Mouse (Mus musculus): Measurements from ENCODE around the gene Pon1. TPM values are rescaled to one million over a fixed set of nuclear protein-coding genes. Genes with fewer than 3 reads are reported as not detected.

Gene Pon1
- total and polyA plus RNA-seq, 3 experiments: not detected

GRCm38 (mm10) chr6:5156541-5157425 is 37.0 kb downstream of the Pon1 start (continued):
- no peak for TF ChIP-seq UBTF (IDR thresholded peaks at IDR 0.05; ENCODE audit: borderline replicate concordance, insufficient read depth, low read depth, low read length)
- TF ChIP-seq NRF1 (IDR thresholded peaks at IDR 0.05; ENCODE audit: insufficient read depth, low read depth, low read length, poor library complexity, severe bottlenecking): no peak
- peak; percentile 92 to 93 for TF ChIP-seq EP300 (IDR thresholded peaks at IDR 0.05; ENCODE audit: low read depth in 1 of 2, low read length in 2 of 2)
- TF ChIP-seq CHD1 (IDR thresholded peaks at IDR 0.05; ENCODE audit: low read depth, low read length): no peak
- TF ChIP-seq CHD2 (IDR thresholded peaks at IDR 0.05; ENCODE audit: low read length): no peak
- TF ChIP-seq MEF2A (IDR thresholded peaks at IDR 0.05; ENCODE audit: extremely low read depth, insufficient replicate concordance, low read depth, low read length, poor library complexity, severe bottlenecking): peak; percentile 96; the same call in 1 of the 2 replicates
- peak; percentile 19; the same call in 1 of the 2 replicates for TF ChIP-seq NELFE (IDR thresholded peaks at IDR 0.05; ENCODE audit: low read depth, low read length)
- TF ChIP-seq TAL1 (IDR thresholded peaks at IDR 0.05; ENCODE audit: low read length): peak; percentile 83
- TF ChIP-seq KAT2A (conservative IDR thresholded peaks at IDR 0.05; ENCODE audit: low read depth, low read length): no peak
- no peak for TF ChIP-seq GABPA (IDR thresholded peaks at IDR 0.05; ENCODE audit: low read depth, low read length)
- no peak for TF ChIP-seq ZNF384 (IDR thresholded peaks at IDR 0.05; ENCODE audit: low read depth, low read length)
- TF ChIP-seq RCOR1 (IDR thresholded peaks at IDR 0.05; ENCODE audit: low read depth, low read length): peak; percentile 72; the same call in 1 of the 2 replicates
- TF ChIP-seq MAZ (IDR thresholded peaks at IDR 0.05; ENCODE audit: low read depth, low read length): no peak

- Histone ChIP-seq H3K36me3 (ENCODE audit: control insufficient read depth in 1 of 2, insufficient read depth in 2 of 2, low read length in 2 of 2) (peaks cover 0 to 21% of the 10 kb centered on the region in 2 experiments; a peak in 2 of 4 replicates), H3K4me1 (ENCODE audit: control insufficient read depth in 1 of 2, insufficient read depth in 2 of 2, low read length in 2 of 2) (peaks cover 7 to 19% of the 10 kb centered on the region in 2 experiments; a peak in 3 of 4 replicates), H3K4me3 (ENCODE audit: control insufficient read depth in 1 of 2, insufficient read depth in 1 of 2, low read depth in 2 of 2, low read length in 2 of 2) (no peak overlapping the region), H3K27ac (ENCODE audit: control insufficient read depth, low read depth, low read length) (peak overlapping the region; percentile 53), H3K9me3 (replicated peaks; ENCODE audit: insufficient read depth, low read length) (no peaks in the 10 kb centered on the region), H3K9ac (ENCODE audit: control insufficient read depth, low read depth, low read length, poor library complexity, severe bottlenecking) (no peak overlapping the region), H3K79me2 (ENCODE audit: control insufficient read depth, insufficient read depth, low read length, poor library complexity) (no peaks in the 10 kb centered on the region), H3K27me3 (ENCODE audit: control insufficient read depth in 1 of 2, insufficient read depth in 2 of 2, low read length in 2 of 2) (peaks cover 0 to 1% of the 10 kb centered on the region in 2 experiments; a peak in 2 of 4 replicates)
- peak; percentile 50 for DNase-seq (ENCODE audit: low read depth, low spot score)
- no peak for TF ChIP-seq ELF1 (IDR thresholded peaks at IDR 0.05; ENCODE audit: low read depth, low read length)
- no peak for TF ChIP-seq POLR2A (IDR thresholded peaks at IDR 0.05; ENCODE audit: control insufficient read depth in 1 of 2, insufficient read depth in 1 of 2, low read depth in 1 of 2, low read length in 2 of 2, poor library complexity in 1 of 2)
- TF ChIP-seq SIN3A (IDR thresholded peaks at IDR 0.05; ENCODE audit: low read length): no peak
- TF ChIP-seq MYB (IDR thresholded peaks at IDR 0.05; ENCODE audit: low read depth, low read length): no peak
- no peak for TF ChIP-seq CHD2 (IDR thresholded peaks at IDR 0.05; ENCODE audit: low read length)
- no peak for TF ChIP-seq CTCF (IDR thresholded peaks at IDR 0.05 in 2 of 3, conservative IDR thresholded peaks at IDR 0.05 in 1 of 3; ENCODE audit: control insufficient read depth in 1 of 3, insufficient read depth in 1 of 3, low read depth in 2 of 3, low read length in 3 of 3, poor library complexity in 1 of 3, severe bottlenecking in 1 of 3)
- peak; percentile 72 for TF ChIP-seq ETS1 (IDR thresholded peaks at IDR 0.05; ENCODE audit: low read depth, low read length)
- no peak for TF ChIP-seq SMC3 (IDR thresholded peaks at IDR 0.05; ENCODE audit: low read depth, low read length)
- TF ChIP-seq TAL1 (IDR thresholded peaks at IDR 0.05; ENCODE audit: low read length): peak; percentile 74
- no peak for TF ChIP-seq E2F4 (IDR thresholded peaks at IDR 0.05; ENCODE audit: borderline replicate concordance, low read depth, low read length)
- TF ChIP-seq USF1 (IDR thresholded peaks at IDR 0.05; ENCODE audit: low read depth, low read length): no peak
- TF ChIP-seq CHD1 (IDR thresholded peaks at IDR 0.05; ENCODE audit: low read depth, low read length): no peak
- peak; percentile 89 for TF ChIP-seq TCF12 (IDR thresholded peaks at IDR 0.05; ENCODE audit: low read depth, low read length)
- TF ChIP-seq TBP (IDR thresholded peaks at IDR 0.05; ENCODE audit: low read depth, low read length): no peak
- TF ChIP-seq EP300 (IDR thresholded peaks at IDR 0.05; ENCODE audit: low read depth in 1 of 2, low read length in 2 of 2): peak; percentile 57 to 75
- TF ChIP-seq ZNF384 (IDR thresholded peaks at IDR 0.05; ENCODE audit: low read depth, low read length): no peak
- TF ChIP-seq MAFK (IDR thresholded peaks at IDR 0.05; ENCODE audit: borderline replicate concordance, low read depth, low read length): no peak
- TF ChIP-seq NELFE (IDR thresholded peaks at IDR 0.05; ENCODE audit: low read depth, low read length): no peak
- TF ChIP-seq POLR2AphosphoS2 (IDR thresholded peaks at IDR 0.05; ENCODE audit: low read length): no peak
- no peak for TF ChIP-seq MXI1 (IDR thresholded peaks at IDR 0.05; ENCODE audit: low read depth, low read length)
- no peak for TF ChIP-seq MAX (IDR thresholded peaks at IDR 0.05; ENCODE audit: low read length)
- no peak for TF ChIP-seq RCOR1 (IDR thresholded peaks at IDR 0.05; ENCODE audit: low read depth, low read length)
- no peak for TF ChIP-seq ZMIZ1 (IDR thresholded peaks at IDR 0.05; ENCODE audit: low read depth, low read length)
- TF ChIP-seq BHLHE40 (IDR thresholded peaks at IDR 0.05; ENCODE audit: borderline replicate concordance, low read depth, low read length): no peak
- no peak for TF ChIP-seq JUND (IDR thresholded peaks at IDR 0.05; ENCODE audit: low read depth, low read length)
- no peak for TF ChIP-seq GABPA (IDR thresholded peaks at IDR 0.05; ENCODE audit: low read depth, low read length)
Measured at GRCm38 (mm10) chr6:5155313-5155927, 38.3 kb downstream of the Pon1 start.
